Mouse (Mus musculus): ENCODE measurements around the gene Zc3h4. TPM values are rescaled to one million over a fixed set of nuclear protein-coding genes. Genes with fewer than 3 reads are reported as not detected.
A peak's percentile ranks its signal among the peaks of the same experiment; 100 is the strongest.

Zc3h4 gene
- polyA plus RNA-seq, 1 experiment from 2014 or later: 8.7 TPM

- Histone ChIP-seq H3K4me1 (peaks cover 22% of the 10 kb centered on the region), H3K4me2 (peak within 1 kb of the TSS; percentile 92), H3K27ac (replicated peaks) (peak within 1 kb of the TSS; percentile 67), H3K27me3 (replicated peaks) (no peaks in the 10 kb centered on the region), H3K4me3 (peak within 1 kb of the TSS; percentile 82), H3K9me3 (no peaks in the 10 kb centered on the region), H3K9ac (peak within 1 kb of the TSS; percentile 88), H3K36me3 (peaks cover 27% of the 10 kb centered on the region)
- 1% methylated on average over 29 of the region's 30 CpGs for WGBS
- peak; percentile 87 for ATAC-seq (ENCODE audit: extremely low read depth, insufficient number of reproducible peaks, low FRiP score, low TSS enrichment)
These were observed 51.9 kb downstream of the Zc3h4 start, which contains the start of gene Tmem160 for GRCm38 (mm10) chr7:16452587-16453073. Tmem160 (plus strand) TSS chr7:16452779.

- WGBS: under 1% methylated on average over 23 of the region's 23 CpGs
- Histone ChIP-seq H3K9ac (peak overlapping the region; percentile 88), H3K4me3 (peak overlapping the region; percentile 82), H3K36me3 (peaks cover 27% of the 10 kb centered on the region), H3K4me2 (peak overlapping the region; percentile 92), H3K9me3 (no peaks in the 10 kb centered on the region), H3K4me1 (peaks cover 22% of the 10 kb centered on the region), H3K27ac (replicated peaks) (peak overlapping the region; percentile 67), H3K27me3 (replicated peaks) (no peaks in the 10 kb centered on the region)
- ATAC-seq (ENCODE audit: extremely low read depth, insufficient number of reproducible peaks, low FRiP score, low TSS enrichment): 0 out of 2 replicates have a peak, but pooled peaks have one; percentile 1
These were observed 52.5 kb downstream of the Zc3h4 start for GRCm38 (mm10) chr7:16453118-16453711.

- ATAC-seq (ENCODE audit: extremely low read depth, insufficient number of reproducible peaks, low FRiP score, low TSS enrichment): no peak
- 87% methylated on average over 14 of the region's 14 CpGs for WGBS
- Histone ChIP-seq H3K4me3 (no peak overlapping the region), H3K36me3 (peaks cover 27% of the 10 kb centered on the region), H3K9me3 (no peaks in the 10 kb centered on the region), H3K4me2 (no peak overlapping the region), H3K4me1 (peaks cover 22% of the 10 kb centered on the region), H3K27me3 (replicated peaks) (no peaks in the 10 kb centered on the region), H3K27ac (replicated peaks) (no peak overlapping the region), H3K9ac (no peak overlapping the region)
These were observed 54.3 kb downstream of the Zc3h4 start for GRCm38 (mm10) chr7:16455016-16455415.

- Histone ChIP-seq H3K9me3 (no peaks in the 10 kb centered on the region), H3K4me2 (no peak overlapping the region), H3K27me3 (replicated peaks) (peaks cover 12% of the 10 kb centered on the region), H3K27ac (replicated peaks) (no peak overlapping the region), H3K4me3 (no peak overlapping the region), H3K36me3 (peaks cover 27% of the 10 kb centered on the region), H3K9ac (no peak overlapping the region), H3K4me1 (peaks cover 22% of the 10 kb centered on the region)
- no peak for ATAC-seq (ENCODE audit: extremely low read depth, insufficient number of reproducible peaks, low FRiP score, low TSS enrichment)
- WGBS: 86% methylated on average over 5 of the region's 5 CpGs
These were observed 55.6 kb downstream of the Zc3h4 start for GRCm38 (mm10) chr7:16456289-16456688.

GRCm38 (mm10) chr7:16460566-16460965, 59.9 kb downstream of the Zc3h4 start:
- H3K27ac ChIP-seq (replicated peaks): no peak overlapping the region
- peaks cover 19% of the 10 kb centered on the region for H3K36me3 ChIP-seq
- H3K9me3 ChIP-seq: no peaks in the 10 kb centered on the region
- no peak for ATAC-seq (ENCODE audit: extremely low read depth, insufficient number of reproducible peaks, low FRiP score, low TSS enrichment)
- H3K4me3 ChIP-seq: no peak overlapping the region
- H3K27me3 ChIP-seq (replicated peaks): peaks cover 36% of the 10 kb centered on the region
- H3K9ac ChIP-seq: no peak overlapping the region
- no peaks in the 10 kb centered on the region for H3K4me1 ChIP-seq
- no peak overlapping the region for H3K4me2 ChIP-seq
- WGBS: 54% methylated on average over 13 of the region's 13 CpGs

GRCm38 (mm10) chr7:16461151-16461550, 60.4 kb downstream of the Zc3h4 start:
- Histone ChIP-seq H3K27me3 (replicated peaks) (peaks cover 36% of the 10 kb centered on the region), H3K9me3 (no peaks in the 10 kb centered on the region), H3K9ac (no peak overlapping the region), H3K4me3 (no peak overlapping the region), H3K36me3 (peaks cover 14% of the 10 kb centered on the region; the same call in 1 of the 2 replicates), H3K27ac (replicated peaks) (no peak overlapping the region), H3K4me2 (no peak overlapping the region), H3K4me1 (no peaks in the 10 kb centered on the region)
- ATAC-seq (ENCODE audit: extremely low read depth, insufficient number of reproducible peaks, low FRiP score, low TSS enrichment): no peak
- WGBS: 61% methylated on average over 6 of the region's 6 CpGs

- H3K4me2 ChIP-seq: no peak overlapping the region
- no peaks in the 10 kb centered on the region for H3K9me3 ChIP-seq
- 74% methylated on average over 6 of the region's 6 CpGs for WGBS
- no peak overlapping the region for H3K4me3 ChIP-seq
- no peak overlapping the region for H3K27ac ChIP-seq (replicated peaks)
- H3K27me3 ChIP-seq (replicated peaks): peaks cover 36% of the 10 kb centered on the region
- H3K4me1 ChIP-seq: no peaks in the 10 kb centered on the region
- 0 out of 2 replicates have a peak, but pooled peaks cover 8% of the 10 kb centered on the region for H3K36me3 ChIP-seq
- ATAC-seq (ENCODE audit: extremely low read depth, insufficient number of reproducible peaks, low FRiP score, low TSS enrichment): no peak
- H3K9ac ChIP-seq: no peak overlapping the region
These were observed 61.0 kb downstream of the Zc3h4 start for GRCm38 (mm10) chr7:16461705-16462104.

GRCm38 (mm10) chr7:16463214-16463613, 62.5 kb downstream of the Zc3h4 start:
- WGBS: 2% methylated on average over 14 of the region's 14 CpGs
- peaks cover 41% of the 10 kb centered on the region for H3K27me3 ChIP-seq (replicated peaks)
- H3K4me3 ChIP-seq: no peak overlapping the region
- H3K27ac ChIP-seq (replicated peaks): no peak overlapping the region
- no peak overlapping the region for H3K9ac ChIP-seq
- H3K36me3 ChIP-seq: no peaks in the 10 kb centered on the region
- H3K9me3 ChIP-seq: no peaks in the 10 kb centered on the region
- ATAC-seq (ENCODE audit: extremely low read depth, insufficient number of reproducible peaks, low FRiP score, low TSS enrichment): no peak
- no peaks in the 10 kb centered on the region for H3K4me1 ChIP-seq
- H3K4me2 ChIP-seq: no peak overlapping the region

- H3K27me3 ChIP-seq (replicated peaks): peaks cover 60% of the 10 kb centered on the region
- H3K4me1 ChIP-seq: no peaks in the 10 kb centered on the region
- H3K36me3 ChIP-seq: no peaks in the 10 kb centered on the region
- H3K4me2 ChIP-seq: no peak overlapping the region
- no peaks in the 10 kb centered on the region for H3K9me3 ChIP-seq
- no peak overlapping the region for H3K27ac ChIP-seq (replicated peaks)
- no peak overlapping the region for H3K4me3 ChIP-seq
- H3K9ac ChIP-seq: no peak overlapping the region
- 10% methylated on average over 8 of the region's 8 CpGs for WGBS
- no peak for ATAC-seq (ENCODE audit: extremely low read depth, insufficient number of reproducible peaks, low FRiP score, low TSS enrichment)
These were observed 64.5 kb downstream of the Zc3h4 start for GRCm38 (mm10) chr7:16465160-16465559.

GRCm38 (mm10) chr7:16465568-16465967, 64.9 kb downstream of the Zc3h4 start:
- Histone ChIP-seq H3K27ac (replicated peaks) (no peak overlapping the region), H3K9me3 (no peaks in the 10 kb centered on the region), H3K4me3 (no peak overlapping the region), H3K27me3 (replicated peaks) (peaks cover 60% of the 10 kb centered on the region), H3K4me2 (no peak overlapping the region), H3K9ac (no peak overlapping the region), H3K36me3 (no peaks in the 10 kb centered on the region), H3K4me1 (no peaks in the 10 kb centered on the region)
- 87% methylated on average over 5 of the region's 5 CpGs for WGBS
- ATAC-seq (ENCODE audit: extremely low read depth, insufficient number of reproducible peaks, low FRiP score, low TSS enrichment): no peak

- no peak overlapping the region for H3K27ac ChIP-seq (replicated peaks)
- no peak overlapping the region for H3K4me2 ChIP-seq
- 49% methylated on average over 4 of the region's 4 CpGs for WGBS
- no peaks in the 10 kb centered on the region for H3K4me1 ChIP-seq
- no peak overlapping the region for H3K9ac ChIP-seq
- no peak for ATAC-seq (ENCODE audit: extremely low read depth, insufficient number of reproducible peaks, low FRiP score, low TSS enrichment)
- H3K27me3 ChIP-seq (replicated peaks): peaks cover 60% of the 10 kb centered on the region
- no peaks in the 10 kb centered on the region for H3K9me3 ChIP-seq
- no peaks in the 10 kb centered on the region for H3K36me3 ChIP-seq
- no peak overlapping the region for H3K4me3 ChIP-seq
These were observed 65.9 kb downstream of the Zc3h4 start for GRCm38 (mm10) chr7:16466565-16466964.

- H3K9ac ChIP-seq: no peak overlapping the region
- H3K4me3 ChIP-seq: no peak overlapping the region
- H3K27ac ChIP-seq (replicated peaks): no peak overlapping the region
- peaks cover 65% of the 10 kb centered on the region for H3K27me3 ChIP-seq (replicated peaks)
- no peaks in the 10 kb centered on the region for H3K4me1 ChIP-seq
- no peak for ATAC-seq (ENCODE audit: extremely low read depth, insufficient number of reproducible peaks, low FRiP score, low TSS enrichment)
- no peak overlapping the region for H3K4me2 ChIP-seq
- H3K9me3 ChIP-seq: no peaks in the 10 kb centered on the region
- no peaks in the 10 kb centered on the region for H3K36me3 ChIP-seq
- 32% methylated on average over 5 of the region's 5 CpGs for WGBS
These were observed 67.4 kb downstream of the Zc3h4 start for GRCm38 (mm10) chr7:16468115-16468514.
